Mouse (Mus musculus): Measurements from ENCODE around the gene Dgcr8.

GRCm38 (mm10) chr16:18289067-18289588 lies at the start of gene Dgcr8:
- TF ChIP-seq POLR2A (IDR thresholded peaks at IDR 0.05; ENCODE audit: insufficient read depth, low read depth, low read length), result peak; percentile 62
- no peak for TF ChIP-seq CTCF (IDR thresholded peaks at IDR 0.05)
- no peak for TF ChIP-seq EP300 (IDR thresholded peaks at IDR 0.05; ENCODE audit: insufficient read depth, low read depth, low read length)
